10 mouse cellular contexts compared by ENCODE assay signal in the genomic region with DNA sequence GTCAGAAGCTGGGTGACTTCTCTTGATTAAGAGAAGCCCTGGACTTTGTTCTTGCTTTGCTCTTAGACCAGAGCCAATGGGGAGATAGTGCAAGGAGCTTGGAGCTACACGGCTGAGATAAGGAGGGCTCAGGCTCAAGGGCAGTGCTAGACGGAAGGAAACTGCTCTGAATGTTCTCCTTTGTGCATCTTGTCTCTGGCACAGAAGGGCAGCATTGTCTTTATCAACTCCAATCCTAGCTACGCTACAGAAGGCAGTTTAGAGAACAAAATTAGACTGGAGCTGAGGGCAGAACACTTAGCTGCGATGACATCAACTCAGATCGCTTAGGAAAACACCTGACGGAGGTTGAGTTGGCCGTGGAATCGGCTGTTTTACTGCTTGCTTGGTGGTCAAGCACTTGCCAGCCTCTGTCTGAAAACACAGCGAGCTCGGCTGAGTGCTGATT. TPM values are rescaled to one million over a fixed set of nuclear protein-coding genes. Genes with fewer than 3 reads are reported as not detected.
DNase-seq lines count a peak whose midpoint lies in the region; ATAC-seq and TF ChIP-seq lines count a peak whose summit lies in the region.
"Had no signal": no experiment of that assay in that cellular context is flagged by ENCODE, and none has a peak within 500 bp of the region (broad histone marks: within the 10 kb centered on the region; RNA-seq: fewer than 3 reads in every experiment).

No protein-coding gene starts in this region.

- peaks cover 61% of the 10 kb centered on the region for H3K4me1 ChIP-seq in forebrain, embryonic 15.5 days
- peaks cover 17% of the 10 kb centered on the region for H3K4me1 ChIP-seq in forebrain, embryonic 14.5 days (ENCODE audit: control insufficient read depth, insufficient read depth, low read length)
- peaks cover 37% of the 10 kb centered on the region for H3K4me1 ChIP-seq in midbrain, embryonic 13.5 days (replicated peaks)
- H3K4me1 ChIP-seq in midbrain, embryonic 11.5 days (ENCODE audit: control insufficient read depth, insufficient read depth, low read length): peaks cover 9% of the 10 kb centered on the region; the same call in 1 of the 2 replicates
- H3K4me1 ChIP-seq in intestine, embryonic 16.5 days (ENCODE audit: control insufficient read depth, insufficient read depth, low read length): peaks cover 30% of the 10 kb centered on the region
- H3K4me1 ChIP-seq in small intestine, adult 2 months (ENCODE audit: control insufficient read depth, insufficient read depth, insufficient read length, low read length): peaks cover 9% of the 10 kb centered on the region; the same call in 1 of the 2 replicates

- H3K36me3 ChIP-seq in forebrain, embryonic 15.5 days: no peaks in the 10 kb centered on the region
- H3K36me3 ChIP-seq in forebrain, embryonic 14.5 days (ENCODE audit: control insufficient read depth, insufficient read depth, low read length): no peaks in the 10 kb centered on the region
- H3K36me3 ChIP-seq in midbrain, embryonic 13.5 days: no peaks in the 10 kb centered on the region
- H3K36me3 ChIP-seq in midbrain, embryonic 11.5 days (ENCODE audit: control insufficient read depth, insufficient read depth, low read length): no peaks in the 10 kb centered on the region
- H3K36me3 ChIP-seq in intestine, embryonic 16.5 days (ENCODE audit: control insufficient read depth, insufficient read depth, low read length): no peaks in the 10 kb centered on the region
- no peaks in the 10 kb centered on the region for H3K36me3 ChIP-seq in small intestine, adult 2 months (ENCODE audit: control insufficient read depth, insufficient read depth, low read length)
- H3K36me3 ChIP-seq: lung, embryonic 15.5 days had no signal

- H3K27me3 ChIP-seq in forebrain, embryonic 15.5 days: no peaks in the 10 kb centered on the region
- no peaks in the 10 kb centered on the region for H3K27me3 ChIP-seq in forebrain, embryonic 14.5 days (replicated peaks; ENCODE audit: control insufficient read depth, insufficient read depth, low read length)
- H3K27me3 ChIP-seq in midbrain, embryonic 13.5 days: no peaks in the 10 kb centered on the region
- no peaks in the 10 kb centered on the region for H3K27me3 ChIP-seq in midbrain, embryonic 11.5 days (ENCODE audit: control insufficient read depth, insufficient read depth, low read length)
- H3K27me3 ChIP-seq in intestine, embryonic 16.5 days (replicated peaks; ENCODE audit: control insufficient read depth, insufficient read depth, low read length): no peaks in the 10 kb centered on the region
- H3K27me3 ChIP-seq in small intestine, adult 2 months (ENCODE audit: control insufficient read depth, insufficient read depth, low read length): no peaks in the 10 kb centered on the region
- H3K27me3 ChIP-seq: lung, embryonic 15.5 days had no signal

- no peak overlapping the region for H3K4me3 ChIP-seq in forebrain, embryonic 15.5 days
- no peak overlapping the region for H3K4me3 ChIP-seq in forebrain, embryonic 14.5 days (ENCODE audit: low read depth, low read length)
- H3K4me3 ChIP-seq in midbrain, embryonic 13.5 days (replicated peaks): no peak overlapping the region; the same call in 1 of the 2 replicates
- H3K4me3 ChIP-seq in midbrain, embryonic 11.5 days (ENCODE audit: low read depth, low read length): no peak overlapping the region
- peak overlapping the region; percentile 18 for H3K4me3 ChIP-seq in intestine, embryonic 16.5 days (ENCODE audit: low read length)
- peak overlapping the region; percentile 41 for H3K4me3 ChIP-seq in small intestine, adult 2 months (ENCODE audit: low read depth, low read length)
- H3K4me3 ChIP-seq: lung, embryonic 15.5 days had no signal

- no peak overlapping the region for H3K9ac ChIP-seq in forebrain, embryonic 15.5 days (replicated peaks)
- H3K9ac ChIP-seq in forebrain, embryonic 14.5 days (ENCODE audit: low read length): no peak overlapping the region
- H3K9ac ChIP-seq in midbrain, embryonic 13.5 days (replicated peaks): no peak overlapping the region
- H3K9ac ChIP-seq in midbrain, embryonic 11.5 days (ENCODE audit: low read length): no peak overlapping the region
- H3K9ac ChIP-seq in intestine, embryonic 16.5 days (ENCODE audit: low read depth, low read length): no peak overlapping the region
- H3K9ac ChIP-seq: lung, embryonic 15.5 days had no signal

- WGBS in forebrain, embryonic 15.5 days: 91% methylated on average over 10 of the region's 10 CpGs
- WGBS in forebrain, embryonic 14.5 days: 90% methylated on average over 10 of the region's 10 CpGs
- 89% methylated on average over 10 of the region's 10 CpGs for WGBS in midbrain, embryonic 13.5 days
- WGBS in midbrain, embryonic 11.5 days: 92% methylated on average over 10 of the region's 10 CpGs
- 58% methylated on average over 10 of the region's 10 CpGs for WGBS in intestine, embryonic 16.5 days
- 33% methylated on average over 10 of the region's 10 CpGs for WGBS in small intestine, adult 2 months

- no peaks in the 10 kb centered on the region for H3K9me3 ChIP-seq in forebrain, embryonic 15.5 days
- H3K9me3 ChIP-seq in forebrain, embryonic 14.5 days (replicated peaks; ENCODE audit: control insufficient read depth, low read length): no peaks in the 10 kb centered on the region
- H3K9me3 ChIP-seq in midbrain, embryonic 13.5 days: no peaks in the 10 kb centered on the region
- no peaks in the 10 kb centered on the region for H3K9me3 ChIP-seq in midbrain, embryonic 11.5 days (ENCODE audit: control insufficient read depth, low read length)
- H3K9me3 ChIP-seq in intestine, embryonic 16.5 days (ENCODE audit: control insufficient read depth, low read length): no peaks in the 10 kb centered on the region
- H3K9me3 ChIP-seq: lung, embryonic 15.5 days had no signal

- ATAC-seq in forebrain, embryonic 15.5 days (replicated peaks): no peak
- no peak for ATAC-seq in forebrain, embryonic 14.5 days
- ATAC-seq in midbrain, embryonic 13.5 days: no peak
- ATAC-seq in midbrain, embryonic 11.5 days (ENCODE audit: low FRiP score): no peak
- peak; percentile 88 for ATAC-seq in intestine, embryonic 16.5 days

- H3K4me2 ChIP-seq in forebrain, embryonic 15.5 days (replicated peaks): peak overlapping the region; percentile 59; the same call in 1 of the 2 replicates
- H3K4me2 ChIP-seq in forebrain, embryonic 14.5 days (ENCODE audit: low read length): no peak overlapping the region
- H3K4me2 ChIP-seq in midbrain, embryonic 13.5 days (replicated peaks): peak overlapping the region; percentile 65
- H3K4me2 ChIP-seq in midbrain, embryonic 11.5 days: no peak overlapping the region
- H3K4me2 ChIP-seq in intestine, embryonic 16.5 days (ENCODE audit: low read depth, low read length): peak overlapping the region; percentile 74
- H3K4me2 ChIP-seq: lung, embryonic 15.5 days had no signal

- TF ChIP-seq POLR2A in small intestine, adult 2 months (IDR thresholded peaks at IDR 0.05; ENCODE audit: low read depth, low read length): no peak

- no peak overlapping the region for H3K27ac ChIP-seq in forebrain, embryonic 15.5 days (replicated peaks)
- no peak overlapping the region for H3K27ac ChIP-seq in forebrain, embryonic 14.5 days (ENCODE audit: low read depth, low read length)
- H3K27ac ChIP-seq in midbrain, embryonic 13.5 days: no peak overlapping the region
- H3K27ac ChIP-seq in midbrain, embryonic 11.5 days (ENCODE audit: low read depth, low read length): no peak overlapping the region
- peak overlapping the region; percentile 75 for H3K27ac ChIP-seq in intestine, embryonic 16.5 days (ENCODE audit: low read length)
- H3K27ac ChIP-seq in small intestine, adult 2 months (ENCODE audit: insufficient read depth, low read depth, low read length): peak overlapping the region; percentile 77
- H3K27ac ChIP-seq: lung, embryonic 15.5 days had no signal

- no peak for DNase-seq in forebrain, embryonic 14.5 days (ENCODE audit: low spot score)
- no peak for DNase-seq in midbrain, embryonic 11.5 days (ENCODE audit: low spot score, missing footprints)
- DNase-seq in kidney, postnatal 4 days: no peak
- DNase-seq in layer of hippocampus, postnatal 25 days (ENCODE audit: extremely low spot score in 1 of 2, low spot score in 1 of 2): no peak
- DNase-seq: gastrocnemius, postnatal 14 days had no signal

- TF ChIP-seq CTCF in small intestine, adult 2 months (IDR thresholded peaks at IDR 0.05; ENCODE audit: extremely low read depth, insufficient read length, insufficient replicate concordance, low read depth, low read length): no peak

RNA-seq across cellular contexts. Expression of a gene that starts 2.4 kb away (rescaled TPM):
- polyA plus RNA-seq in forebrain, embryonic 15.5 days (2015; fragmentation: Nextera tagmentation; extraction: Ambion mirVana): 138 and 144 TPM in 2 replicates
- 122 and 159 TPM in 2 replicates for polyA plus RNA-seq in forebrain, embryonic 14.5 days (2014; fragmentation: Nextera tagmentation; extraction: Ambion mirVana)
- 129 and 139 TPM in 2 replicates for polyA plus RNA-seq in midbrain, embryonic 13.5 days (2015; fragmentation: Nextera tagmentation; extraction: Ambion mirVana)
- 67.1 and 71.3 TPM in 2 replicates for polyA plus RNA-seq in midbrain, embryonic 11.5 days (2014; fragmentation: Nextera tagmentation; extraction: Ambion mirVana)
- 39.9 and 42.4 TPM in 2 replicates for polyA plus RNA-seq in intestine, embryonic 16.5 days (2015; fragmentation: Nextera tagmentation; extraction: Ambion mirVana)
- 11.4 and 17.5 TPM in 2 replicates for polyA plus RNA-seq in small intestine, adult 2 months (2012; rRNA removed)
- 100 to 1,000 TPM; 215 to 234 TPM for total RNA-seq in layer of hippocampus, postnatal 25 days (2021)

Comparison
In these comparisons a context has a peak if more than half of its experiments do, and no peak if none do; other contexts are left out.
1. H3K4me2 ChIP-seq: peak in forebrain, embryonic 15.5 days (single experiment), midbrain, embryonic 13.5 days (single experiment) and intestine, embryonic 16.5 days (single experiment); none in forebrain, embryonic 14.5 days (single experiment) and midbrain, embryonic 11.5 days (single experiment).
2. H3K27ac ChIP-seq: peak in intestine, embryonic 16.5 days (single experiment) and small intestine, adult 2 months (single experiment); none in forebrain, embryonic 15.5 days (single experiment), forebrain, embryonic 14.5 days (single experiment), midbrain, embryonic 13.5 days (single experiment) and midbrain, embryonic 11.5 days (single experiment).
3. H3K4me3 ChIP-seq: peak in intestine, embryonic 16.5 days (single experiment) and small intestine, adult 2 months (single experiment); none in forebrain, embryonic 15.5 days (single experiment), forebrain, embryonic 14.5 days (single experiment), midbrain, embryonic 13.5 days (single experiment) and midbrain, embryonic 11.5 days (single experiment).